Mouse (Mus musculus): ENCODE data around the gene Optc. TPM values are rescaled to one million over a fixed set of nuclear protein-coding genes. Genes with fewer than 3 reads are reported as not detected.

Optc gene
- polyA plus RNA-seq (2012; fragmentation: generic; extraction: Trizol), result under 1 TPM; 0.02 to 0.24 TPM

GRCm38 (mm10) chr1:133907949-133908658 is at the start of gene Optc:
Optc (minus strand) TSS chr1:133907999.

GRCm38 (mm10) chr1:133921304-133921751 is 13.5 kb upstream of the Optc start, which contains the start of gene Prelp:
Prelp (minus strand) TSS chr1:133921414.

Other genes starting within 250 kb of the Optc start
- 1 to 10 TPM in 1 of 2 experiments, under 1 TPM in 1; 0.08 to 1.2 TPM for gene Zbed6, start 247.1 kb downstream of the Optc start, polyA plus RNA-seq (2012; fragmentation: generic; extraction: Trizol)
- gene Gm38394, start 246.7 kb downstream of the Optc start, polyA plus RNA-seq (2012; fragmentation: generic; extraction: Trizol), result under 1 TPM; 0.04 to 0.96 TPM
- not detected for gene Lax1, start 217.9 kb downstream of the Optc start, polyA plus RNA-seq (2012; fragmentation: generic; extraction: Trizol)
- under 1 TPM; under 0.01 to 0.13 TPM for gene Atp2b4, start 107.0 kb downstream of the Optc start, polyA plus RNA-seq (2012; fragmentation: generic; extraction: Trizol)
- 10 to 100 TPM in 1 of 2 experiments, 1 to 10 TPM in 1; 1.4 to 65.5 TPM for gene Prelp, start 13.4 kb upstream of the Optc start, polyA plus RNA-seq (2012; fragmentation: generic; extraction: Trizol)
- gene Fmod, start 129.3 kb upstream of the Optc start, polyA plus RNA-seq (2012; fragmentation: generic; extraction: Trizol), result 1 to 10 TPM in 1 of 2 experiments, under 1 TPM in 1; 0.01 to 4.6 TPM
- gene Btg2, start 171.1 kb upstream of the Optc start, polyA plus RNA-seq (2012; fragmentation: generic; extraction: Trizol), result 1 to 10 TPM; 1.7 to 8.5 TPM
- under 1 TPM in 1 of 2 experiments, not detected in 1; 0.01 TPM for gene Chit1, start 203.2 kb upstream of the Optc start, polyA plus RNA-seq (2012; fragmentation: generic; extraction: Trizol)